In the genomic region with DNA sequence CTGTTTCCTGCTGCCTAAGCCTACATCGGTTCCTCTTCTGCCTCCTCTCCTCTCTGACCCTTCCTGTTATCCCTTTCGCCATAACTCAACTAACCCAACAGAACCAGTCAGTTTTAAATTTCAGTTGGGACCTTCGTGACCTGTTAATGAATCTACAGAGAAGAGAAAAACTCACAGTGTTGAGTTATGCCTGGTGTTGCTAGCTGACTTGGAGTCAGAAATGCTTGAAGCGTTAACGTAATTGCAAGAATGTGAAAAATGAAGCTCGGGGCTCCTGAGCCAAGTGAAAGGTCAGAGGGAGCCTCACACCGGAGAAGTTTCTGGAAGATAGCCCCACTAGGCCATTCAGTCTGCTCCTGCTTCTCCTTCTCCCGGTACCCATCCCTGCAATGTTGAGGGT, we compare ENCODE assay signal across 12 mouse cellular contexts. TPM values are rescaled to one million over a fixed set of nuclear protein-coding genes. Genes with fewer than 3 reads are reported as not detected.
DNase-seq lines count a peak whose midpoint lies in the region; ATAC-seq and TF ChIP-seq lines count a peak whose summit lies in the region.
"Had no signal": no experiment of that assay in that cellular context is flagged by ENCODE, and none has a peak within 500 bp of the region (broad histone marks: within the 10 kb centered on the region; RNA-seq: fewer than 3 reads in every experiment).

No protein-coding gene starts in this region.

- H3K4me2 ChIP-seq in heart, embryonic 12.5 days = no peak overlapping the region
- H3K4me2 ChIP-seq in kidney, postnatal 0 days (ENCODE audit: low read length) = peak overlapping the region; percentile 23; the same call in 1 of the 2 replicates
- peak overlapping the region; percentile 0; the same call in 1 of the 2 replicates for H3K4me2 ChIP-seq in heart, embryonic 16.5 days (ENCODE audit: low read depth, low read length)
- H3K4me2 ChIP-seq: embryonic facial prominence, embryonic 12.5 days had no signal

- no peaks in the 10 kb centered on the region for H3K27me3 ChIP-seq in heart, embryonic 12.5 days (replicated peaks)
- H3K27me3 ChIP-seq in kidney, postnatal 0 days (ENCODE audit: insufficient read depth, low read length) = no peaks in the 10 kb centered on the region
- H3K27me3 ChIP-seq in heart, embryonic 16.5 days (ENCODE audit: control insufficient read depth, insufficient read depth, low read length) = no peaks in the 10 kb centered on the region
- H3K27me3 ChIP-seq: embryonic facial prominence, embryonic 12.5 days had no signal

- peak overlapping the region; percentile 58 for H3K27ac ChIP-seq in heart, embryonic 12.5 days (ENCODE audit: poor library complexity, severe bottlenecking)
- H3K27ac ChIP-seq in kidney, postnatal 0 days = peak overlapping the region; percentile 42; the same call in 1 of the 2 replicates
- peak overlapping the region; percentile 80 for H3K27ac ChIP-seq in heart, embryonic 16.5 days (ENCODE audit: low read length)
- H3K27ac ChIP-seq: embryonic facial prominence, embryonic 12.5 days had no signal

- 40% methylated on average over 8 of the region's 8 CpGs for WGBS in heart, embryonic 12.5 days
- WGBS in kidney, postnatal 0 days = 24% methylated on average over 8 of the region's 8 CpGs
- 34% methylated on average over 8 of the region's 8 CpGs for WGBS in heart, embryonic 16.5 days

- no peak for TF ChIP-seq CTCF in kidney, postnatal 0 days (IDR thresholded peaks at IDR 0.05; ENCODE audit: low read depth)

- H3K4me1 ChIP-seq in heart, embryonic 12.5 days (replicated peaks) = peaks cover 48% of the 10 kb centered on the region
- H3K4me1 ChIP-seq in kidney, postnatal 0 days (replicated peaks; ENCODE audit: insufficient read depth, low read length) = peaks cover 16% of the 10 kb centered on the region; the same call in 1 of the 2 replicates
- H3K4me1 ChIP-seq in heart, embryonic 16.5 days (ENCODE audit: control insufficient read depth, insufficient read depth, low read length) = peaks cover 30% of the 10 kb centered on the region

- no peak for DNase-seq in heart, postnatal 14 days
- DNase-seq in kidney, postnatal 0 days (ENCODE audit: low spot score) = peak; percentile 81
- no peak for DNase-seq in kidney, adult 9 months
- peak; percentile 42 for DNase-seq in yolk sac, embryonic 10.5 days (ENCODE audit: low spot score)
- DNase-seq in thymus, adult 18-20 months = no peak
- DNase-seq: adrenal gland, postnatal 36 days; cerebellum, adult 18-20 months; layer of hippocampus, adult 9-11 months; left cerebral cortex, postnatal 4 days had no signal

- ATAC-seq in heart, embryonic 12.5 days (ENCODE audit: insufficient number of reproducible peaks, low FRiP score) = no peak
- no peak for ATAC-seq in kidney, postnatal 0 days (replicated peaks; ENCODE audit: low FRiP score, low read depth)
- no peak for ATAC-seq in heart, embryonic 16.5 days (replicated peaks; ENCODE audit: extremely low read depth, insufficient read depth, low FRiP score)

- intact Hi-C loops in heart, postnatal 14 days (cut with DNase I) = loop anchor here (10.0 kb wide), 1 partner anchor 337 kb away; no protein-coding TSS in a partner anchor

- peaks cover 33% of the 10 kb centered on the region for H3K36me3 ChIP-seq in heart, embryonic 12.5 days
- 0 out of 2 replicates have a peak, but pooled peaks cover 8% of the 10 kb centered on the region for H3K36me3 ChIP-seq in kidney, postnatal 0 days (ENCODE audit: insufficient read depth, low read length)
- H3K36me3 ChIP-seq in heart, embryonic 16.5 days (ENCODE audit: control insufficient read depth, insufficient read depth) = peaks cover 6% of the 10 kb centered on the region

- no peak overlapping the region for H3K9ac ChIP-seq in heart, embryonic 12.5 days
- no peak overlapping the region for H3K9ac ChIP-seq in kidney, postnatal 0 days (ENCODE audit: low read depth, low read length)
- H3K9ac ChIP-seq in heart, embryonic 16.5 days (ENCODE audit: low read length) = peak overlapping the region; percentile 15; the same call in 1 of the 2 replicates
- H3K9ac ChIP-seq: embryonic facial prominence, embryonic 12.5 days had no signal

- no peak overlapping the region for H3K4me3 ChIP-seq in heart, embryonic 12.5 days
- no peak overlapping the region for H3K4me3 ChIP-seq in kidney, postnatal 0 days (replicated peaks; ENCODE audit: low read depth, low read length)
- no peak overlapping the region for H3K4me3 ChIP-seq in heart, embryonic 16.5 days (ENCODE audit: low read length)
- H3K4me3 ChIP-seq: embryonic facial prominence, embryonic 12.5 days had no signal

- H3K9me3 ChIP-seq in heart, embryonic 12.5 days (replicated peaks) = no peaks in the 10 kb centered on the region
- H3K9me3 ChIP-seq in kidney, postnatal 0 days (replicated peaks; ENCODE audit: low read length) = no peaks in the 10 kb centered on the region
- no peaks in the 10 kb centered on the region for H3K9me3 ChIP-seq in heart, embryonic 16.5 days (replicated peaks; ENCODE audit: control insufficient read depth, low read length)
- H3K9me3 ChIP-seq: embryonic facial prominence, embryonic 12.5 days had no signal

RNA-seq across cellular contexts. Expression of a gene that starts 18.3 kb away (rescaled TPM):
- polyA plus RNA-seq in heart, embryonic 12.5 days (2016; fragmentation: Nextera tagmentation; extraction: Ambion mirVana) = 49.9 and 52.9 TPM in 2 replicates
- total RNA-seq in heart, postnatal 14 days (2021) = 10 to 100 TPM; 19.9 to 21.3 TPM
- polyA plus RNA-seq in kidney, postnatal 0 days (2015; fragmentation: Nextera tagmentation; extraction: Ambion mirVana) = 52.8 and 60.4 TPM in 2 replicates
- 22.1 and 22.6 TPM in 2 replicates for polyA plus RNA-seq in heart, embryonic 16.5 days (2015; fragmentation: Nextera tagmentation; extraction: Ambion mirVana)

Comparison
In these comparisons a context has a peak if more than half of its experiments do, and no peak if none do; other contexts are left out.
1. DNase-seq: peak in kidney, postnatal 0 days (single experiment) and yolk sac, embryonic 10.5 days (single experiment); none in heart, postnatal 14 days (0 of 2), kidney, adult 9 months (single experiment) and thymus, adult 18-20 months (0 of 2).
2. Peak in every context shown above with its lines, with median percentiles within 50 percentile points of each other: H3K27ac ChIP-seq.